Mouse (Mus musculus): Measurements from ENCODE around the gene Zfhx3. TPM values are rescaled to one million over a fixed set of nuclear protein-coding genes. Genes with fewer than 3 reads are reported as not detected.

Zfhx3 gene
- polyA plus RNA-seq, 2 experiments = 14.4 to 26.1 TPM

DNA sequence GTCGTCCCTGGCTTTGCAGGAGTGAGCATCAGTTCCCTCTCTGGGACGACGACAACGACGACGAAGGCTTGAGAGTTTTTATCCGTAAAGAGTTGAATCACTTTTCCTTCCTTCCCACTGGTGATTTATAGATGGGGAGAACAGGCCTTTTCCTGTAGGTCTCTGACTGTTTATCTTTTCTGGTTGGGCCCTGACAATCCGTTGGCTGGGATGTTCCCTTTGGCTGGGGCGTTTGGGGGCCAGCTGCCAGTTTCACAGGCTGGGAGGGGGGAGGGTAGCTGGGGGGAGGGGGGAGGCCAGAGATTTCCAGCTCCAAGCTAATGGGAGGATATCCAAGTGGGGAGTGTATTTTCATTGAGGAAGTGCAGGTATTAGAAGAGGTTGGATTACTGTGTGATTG is 794.0 kb downstream of the Zfhx3 start:
- Histone ChIP-seq H3K9ac (ENCODE audit: low read depth, low read length, severe bottlenecking) (no peak overlapping the region), H3K4me1 (ENCODE audit: control insufficient read depth, insufficient read depth, low read length) (peaks cover 42% of the 10 kb centered on the region), H3K4me3 (replicated peaks; ENCODE audit: low read length) (no peak overlapping the region), H3K27ac (replicated peaks; ENCODE audit: low read depth, low read length) (no peak overlapping the region), H3K27me3 (ENCODE audit: control insufficient read depth, insufficient read depth, low read length) (no peaks in the 10 kb centered on the region), H3K36me3 (ENCODE audit: control insufficient read depth, insufficient read depth, low read length) (no peaks in the 10 kb centered on the region), H3K9me3 (ENCODE audit: control insufficient read depth, low read length) (no peaks in the 10 kb centered on the region), H3K4me2 (replicated peaks; ENCODE audit: low read depth, low read length, severe bottlenecking) (no peak overlapping the region)
- WGBS = 19% methylated on average over 9 of the region's 9 CpGs
- DNase-seq (ENCODE audit: low spot score) = no peak
- TF ChIP-seq POLR2A (IDR thresholded peaks at IDR 0.05; ENCODE audit: borderline replicate concordance, extremely low read depth, insufficient read depth, insufficient read length) = no peak
- ATAC-seq (ENCODE audit: low FRiP score, low read depth) = no peak

- no peaks in the 10 kb centered on the region for H3K9me3 ChIP-seq (ENCODE audit: control insufficient read depth, low read length)
- H3K4me3 ChIP-seq (replicated peaks; ENCODE audit: low read length) = no peak overlapping the region
- no peak overlapping the region for H3K27ac ChIP-seq (replicated peaks; ENCODE audit: low read depth, low read length)
- DNase-seq (ENCODE audit: low spot score) = no peak
- H3K4me2 ChIP-seq (replicated peaks; ENCODE audit: low read depth, low read length, severe bottlenecking) = no peak overlapping the region
- no peaks in the 10 kb centered on the region for H3K36me3 ChIP-seq (ENCODE audit: control insufficient read depth, insufficient read depth, low read length)
- H3K4me1 ChIP-seq (ENCODE audit: control insufficient read depth, insufficient read depth, low read length) = peaks cover 30% of the 10 kb centered on the region
- WGBS = 88% methylated on average over 10 of the region's 10 CpGs
- H3K27me3 ChIP-seq (ENCODE audit: control insufficient read depth, insufficient read depth, low read length) = no peaks in the 10 kb centered on the region
- TF ChIP-seq POLR2A (IDR thresholded peaks at IDR 0.05; ENCODE audit: borderline replicate concordance, extremely low read depth, insufficient read depth, insufficient read length) = no peak
- no peak for ATAC-seq (ENCODE audit: low FRiP score, low read depth)
- H3K9ac ChIP-seq (ENCODE audit: low read depth, low read length, severe bottlenecking) = no peak overlapping the region
These were observed 795.7 kb downstream of the Zfhx3 start for GRCm38 (mm10) chr8:108738179-108738578.

- WGBS = 68% methylated on average over 6 of the region's 6 CpGs
- no peak for ATAC-seq (ENCODE audit: low FRiP score, low read depth)
- H3K4me3 ChIP-seq (replicated peaks; ENCODE audit: low read length) = no peak overlapping the region
- no peak for DNase-seq (ENCODE audit: low spot score)
- no peak overlapping the region for H3K27ac ChIP-seq (replicated peaks; ENCODE audit: low read depth, low read length)
- no peak overlapping the region for H3K9ac ChIP-seq (ENCODE audit: low read depth, low read length, severe bottlenecking)
- no peaks in the 10 kb centered on the region for H3K9me3 ChIP-seq (ENCODE audit: control insufficient read depth, low read length)
- no peaks in the 10 kb centered on the region for H3K36me3 ChIP-seq (ENCODE audit: control insufficient read depth, insufficient read depth, low read length)
- no peak for TF ChIP-seq POLR2A (IDR thresholded peaks at IDR 0.05; ENCODE audit: borderline replicate concordance, extremely low read depth, insufficient read depth, insufficient read length)
- H3K4me1 ChIP-seq (ENCODE audit: control insufficient read depth, insufficient read depth, low read length) = peaks cover 19% of the 10 kb centered on the region
- no peak overlapping the region for H3K4me2 ChIP-seq (replicated peaks; ENCODE audit: low read depth, low read length, severe bottlenecking)
- H3K27me3 ChIP-seq (ENCODE audit: control insufficient read depth, insufficient read depth, low read length) = no peaks in the 10 kb centered on the region
These were observed 797.1 kb downstream of the Zfhx3 start for GRCm38 (mm10) chr8:108739517-108739916.

- Histone ChIP-seq H3K4me1 (ENCODE audit: control insufficient read depth, insufficient read depth, low read length) (peaks cover 14% of the 10 kb centered on the region), H3K9me3 (ENCODE audit: control insufficient read depth, low read length) (no peaks in the 10 kb centered on the region), H3K27ac (replicated peaks; ENCODE audit: low read depth, low read length) (no peak overlapping the region), H3K9ac (ENCODE audit: low read depth, low read length, severe bottlenecking) (no peak overlapping the region), H3K27me3 (ENCODE audit: control insufficient read depth, insufficient read depth, low read length) (no peaks in the 10 kb centered on the region), H3K4me2 (replicated peaks; ENCODE audit: low read depth, low read length, severe bottlenecking) (no peak overlapping the region), H3K4me3 (replicated peaks; ENCODE audit: low read length) (no peak overlapping the region), H3K36me3 (ENCODE audit: control insufficient read depth, insufficient read depth, low read length) (no peaks in the 10 kb centered on the region; the same call in 1 of the 2 replicates)
- 79% methylated on average over 13 of the region's 13 CpGs for WGBS
- DNase-seq (ENCODE audit: low spot score) (no peak), ATAC-seq (ENCODE audit: low FRiP score, low read depth) (no peak)
- no peak for TF ChIP-seq POLR2A (IDR thresholded peaks at IDR 0.05; ENCODE audit: borderline replicate concordance, extremely low read depth, insufficient read depth, insufficient read length)
These were observed 798.0 kb downstream of the Zfhx3 start for GRCm38 (mm10) chr8:108740443-108740842.

- no peak for ATAC-seq (ENCODE audit: low FRiP score, low read depth)
- DNase-seq (ENCODE audit: low spot score) = no peak
- no peak overlapping the region for H3K27ac ChIP-seq (replicated peaks; ENCODE audit: low read depth, low read length)
- H3K9me3 ChIP-seq (ENCODE audit: control insufficient read depth, low read length) = no peaks in the 10 kb centered on the region
- H3K4me2 ChIP-seq (replicated peaks; ENCODE audit: low read depth, low read length, severe bottlenecking) = no peak overlapping the region
- H3K4me1 ChIP-seq (ENCODE audit: control insufficient read depth, insufficient read depth, low read length) = peaks cover 8% of the 10 kb centered on the region
- TF ChIP-seq POLR2A (IDR thresholded peaks at IDR 0.05; ENCODE audit: borderline replicate concordance, extremely low read depth, insufficient read depth, insufficient read length) = no peak
- no peaks in the 10 kb centered on the region for H3K27me3 ChIP-seq (ENCODE audit: control insufficient read depth, insufficient read depth, low read length)
- no peaks in the 10 kb centered on the region; the same call in 1 of the 2 replicates for H3K36me3 ChIP-seq (ENCODE audit: control insufficient read depth, insufficient read depth, low read length)
- WGBS = 83% methylated on average over 4 of the region's 4 CpGs
- H3K4me3 ChIP-seq (replicated peaks; ENCODE audit: low read length) = no peak overlapping the region
- H3K9ac ChIP-seq (ENCODE audit: low read depth, low read length, severe bottlenecking) = no peak overlapping the region
These were observed 799.2 kb downstream of the Zfhx3 start for GRCm38 (mm10) chr8:108741651-108742050.

GRCm38 (mm10) chr8:108742465-108742864 is 800.0 kb downstream of the Zfhx3 start:
- Histone ChIP-seq H3K27me3 (ENCODE audit: control insufficient read depth, insufficient read depth, low read length) (no peaks in the 10 kb centered on the region), H3K27ac (replicated peaks; ENCODE audit: low read depth, low read length) (no peak overlapping the region), H3K36me3 (ENCODE audit: control insufficient read depth, insufficient read depth, low read length) (no peaks in the 10 kb centered on the region; the same call in 1 of the 2 replicates), H3K9ac (ENCODE audit: low read depth, low read length, severe bottlenecking) (no peak overlapping the region), H3K4me2 (replicated peaks; ENCODE audit: low read depth, low read length, severe bottlenecking) (no peak overlapping the region), H3K4me3 (replicated peaks; ENCODE audit: low read length) (no peak overlapping the region), H3K9me3 (ENCODE audit: control insufficient read depth, low read length) (no peaks in the 10 kb centered on the region), H3K4me1 (ENCODE audit: control insufficient read depth, insufficient read depth, low read length) (no peaks in the 10 kb centered on the region; the same call in 1 of the 2 replicates)
- TF ChIP-seq POLR2A (IDR thresholded peaks at IDR 0.05; ENCODE audit: borderline replicate concordance, extremely low read depth, insufficient read depth, insufficient read length) = no peak
- ATAC-seq (ENCODE audit: low FRiP score, low read depth) (no peak), DNase-seq (ENCODE audit: low spot score) (no peak)
- 56% methylated on average over 10 of the region's 10 CpGs for WGBS
